ENCODE assay signal across 9 mouse cellular contexts in the genomic region with DNA sequence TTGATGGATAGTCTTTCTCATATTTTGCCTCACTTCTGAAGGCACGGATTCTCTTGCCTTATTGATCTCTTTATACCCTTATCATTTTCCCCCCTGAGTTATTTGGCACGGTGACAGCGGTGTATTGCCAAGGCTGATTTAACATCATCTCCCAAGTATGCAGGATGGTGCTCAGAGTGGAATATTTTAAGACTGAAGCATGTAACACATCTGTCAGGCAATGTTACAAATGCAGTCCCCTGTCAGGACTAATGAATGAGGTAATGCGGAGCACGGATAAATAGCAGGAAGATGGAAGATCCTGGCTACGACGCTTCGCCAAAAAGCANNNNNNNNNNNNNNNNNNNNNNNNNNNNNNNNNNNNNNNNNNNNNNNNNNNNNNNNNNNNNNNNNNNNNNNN.
DNase-seq lines count a peak whose midpoint lies in the region; ATAC-seq lines count a peak whose summit lies in the region.
"Had no signal": no experiment of that assay in that cellular context is flagged by ENCODE, and none has a peak within 500 bp of the region (broad histone marks: within the 10 kb centered on the region; RNA-seq: fewer than 3 reads in every experiment).

No protein-coding gene starts in this region.

- peaks cover 9 to 30% of the 10 kb centered on the region in 2 experiments for H3K4me1 ChIP-seq in heart, embryonic 14.5 days (ENCODE audit: control insufficient read depth in 2 of 2, insufficient read depth in 2 of 2, low read length in 2 of 2)
- peaks cover 38% of the 10 kb centered on the region for H3K4me1 ChIP-seq in heart, embryonic 12.5 days (replicated peaks)
- H3K4me1 ChIP-seq in neural tube, embryonic 12.5 days, result peaks cover 12% of the 10 kb centered on the region; the same call in 1 of the 2 replicates
- H3K4me1 ChIP-seq in hindbrain, embryonic 14.5 days (replicated peaks; ENCODE audit: control insufficient read depth, insufficient read depth, low read length), result peaks cover 16% of the 10 kb centered on the region

- peak overlapping the region in 1 of 2 experiments; percentile 20; a peak in 2 of 4 replicates for H3K27ac ChIP-seq in heart, embryonic 14.5 days (replicated peaks in 1 of 2; ENCODE audit: control insufficient read depth in 1 of 2, insufficient read depth in 1 of 2, low read depth in 2 of 2, low read length in 2 of 2)
- H3K27ac ChIP-seq in heart, embryonic 12.5 days (ENCODE audit: poor library complexity, severe bottlenecking), result no peak overlapping the region
- no peak overlapping the region for H3K27ac ChIP-seq in neural tube, embryonic 12.5 days
- H3K27ac ChIP-seq in hindbrain, embryonic 14.5 days, result peak overlapping the region; percentile 35; the same call in 1 of the 2 replicates

- H3K9ac ChIP-seq in heart, embryonic 14.5 days (ENCODE audit: low read length), result no peak overlapping the region
- no peak overlapping the region for H3K9ac ChIP-seq in heart, embryonic 12.5 days
- no peak overlapping the region for H3K9ac ChIP-seq in neural tube, embryonic 12.5 days
- no peak overlapping the region for H3K9ac ChIP-seq in hindbrain, embryonic 14.5 days

- no peak for ATAC-seq in heart, embryonic 14.5 days (ENCODE audit: insufficient number of reproducible peaks, insufficient read depth, low FRiP score, low read depth)
- no peak for ATAC-seq in heart, embryonic 12.5 days (ENCODE audit: insufficient number of reproducible peaks, low FRiP score)
- peak; percentile 50; the same call in 1 of the 2 replicates for ATAC-seq in neural tube, embryonic 12.5 days (ENCODE audit: low FRiP score, low read depth)
- ATAC-seq in hindbrain, embryonic 14.5 days (ENCODE audit: low FRiP score), result no peak
- no peak for ATAC-seq in monocyte, adult 5-6 weeks (replicated peaks; ENCODE audit: insufficient number of reproducible peaks, low FRiP score, low TSS enrichment, poor library complexity, severe bottlenecking)

- no peak overlapping the region for H3K4me3 ChIP-seq in heart, embryonic 14.5 days (ENCODE audit: control insufficient read depth in 1 of 2, insufficient read depth in 1 of 2, low read depth in 1 of 2, low read length in 2 of 2)
- no peak overlapping the region for H3K4me3 ChIP-seq in heart, embryonic 12.5 days
- no peak overlapping the region for H3K4me3 ChIP-seq in neural tube, embryonic 12.5 days
- no peak overlapping the region for H3K4me3 ChIP-seq in hindbrain, embryonic 14.5 days (replicated peaks; ENCODE audit: low read length)

- intact Hi-C loops in left cerebral cortex, postnatal 10 days (cut with DNase I), result no loop called here

- 36% methylated on average over 8 of the region's 8 CpGs for whole genome bisulfite sequencing in heart, embryonic 14.5 days
- 61% methylated on average over 8 of the region's 8 CpGs for WGBS in heart, embryonic 12.5 days
- 59% methylated on average over 8 of the region's 8 CpGs for WGBS in neural tube, embryonic 12.5 days
- 22% methylated on average over 8 of the region's 8 CpGs for WGBS in hindbrain, embryonic 14.5 days

- DNase-seq in neural tube, embryonic 10.5 days (ENCODE audit: extremely low spot score, low spot score), result no peak
- peak; percentile 48 for DNase-seq in hindbrain, embryonic 14.5 days (ENCODE audit: low spot score)
- no peak for DNase-seq in left cerebral cortex, postnatal 10 days (ENCODE audit: extremely low spot score in 1 of 2, low spot score in 2 of 2)
- DNase-seq: cerebellum, adult 9-10 months; left cerebral cortex, postnatal 4 days had no signal

- H3K36me3 ChIP-seq in heart, embryonic 14.5 days (ENCODE audit: control insufficient read depth, insufficient read depth, low read length), result no peaks in the 10 kb centered on the region
- no peaks in the 10 kb centered on the region for H3K36me3 ChIP-seq in heart, embryonic 12.5 days
- H3K36me3 ChIP-seq in neural tube, embryonic 12.5 days, result no peaks in the 10 kb centered on the region
- H3K36me3 ChIP-seq in hindbrain, embryonic 14.5 days (replicated peaks; ENCODE audit: control insufficient read depth, insufficient read depth), result no peaks in the 10 kb centered on the region

- H3K9me3 ChIP-seq in heart, embryonic 14.5 days (ENCODE audit: control insufficient read depth, low read length), result no peaks in the 10 kb centered on the region
- no peaks in the 10 kb centered on the region for H3K9me3 ChIP-seq in heart, embryonic 12.5 days (replicated peaks)
- no peaks in the 10 kb centered on the region for H3K9me3 ChIP-seq in neural tube, embryonic 12.5 days
- H3K9me3 ChIP-seq in hindbrain, embryonic 14.5 days (ENCODE audit: control insufficient read depth, low read length), result no peaks in the 10 kb centered on the region

- H3K4me2 ChIP-seq in heart, embryonic 14.5 days (ENCODE audit: low read length), result 0 out of 2 replicates have a peak overlapping the region, but pooled peaks have one; percentile 23
- H3K4me2 ChIP-seq in heart, embryonic 12.5 days, result no peak overlapping the region
- no peak overlapping the region for H3K4me2 ChIP-seq in neural tube, embryonic 12.5 days (replicated peaks)
- no peak overlapping the region for H3K4me2 ChIP-seq in hindbrain, embryonic 14.5 days (replicated peaks)

- H3K27me3 ChIP-seq in heart, embryonic 14.5 days (ENCODE audit: control insufficient read depth, insufficient read depth, low read length), result no peaks in the 10 kb centered on the region
- H3K27me3 ChIP-seq in heart, embryonic 12.5 days (replicated peaks), result no peaks in the 10 kb centered on the region
- H3K27me3 ChIP-seq in neural tube, embryonic 12.5 days (replicated peaks), result no peaks in the 10 kb centered on the region
- H3K27me3 ChIP-seq in hindbrain, embryonic 14.5 days (ENCODE audit: control insufficient read depth, insufficient read depth, low read length), result no peaks in the 10 kb centered on the region
